Mouse (Mus musculus): ENCODE results near the gene Lgr5.

The Lgr5 gene

DNA sequence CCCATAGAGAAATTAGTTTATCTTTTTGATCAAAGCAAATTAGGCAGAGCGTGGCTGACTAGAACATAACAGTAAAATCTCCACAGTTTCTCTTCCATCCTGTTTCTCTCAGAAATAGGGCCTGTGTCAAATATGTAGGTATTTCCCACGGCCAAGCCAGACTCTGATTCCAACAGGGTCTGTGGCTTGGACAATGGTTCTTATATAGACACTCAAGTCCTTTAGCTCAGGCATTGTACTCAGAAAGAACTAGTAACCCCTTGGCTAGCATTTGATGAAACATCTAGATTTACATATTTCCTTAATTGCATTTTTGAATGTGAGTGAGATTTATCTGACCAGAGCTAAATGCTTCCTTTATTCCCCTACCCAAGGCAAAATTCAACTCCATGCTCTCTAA lies 17.0 kb downstream of the Lgr5 start:
- DNase-seq (ENCODE audit: low read depth, low spot score): no peak

DNA sequence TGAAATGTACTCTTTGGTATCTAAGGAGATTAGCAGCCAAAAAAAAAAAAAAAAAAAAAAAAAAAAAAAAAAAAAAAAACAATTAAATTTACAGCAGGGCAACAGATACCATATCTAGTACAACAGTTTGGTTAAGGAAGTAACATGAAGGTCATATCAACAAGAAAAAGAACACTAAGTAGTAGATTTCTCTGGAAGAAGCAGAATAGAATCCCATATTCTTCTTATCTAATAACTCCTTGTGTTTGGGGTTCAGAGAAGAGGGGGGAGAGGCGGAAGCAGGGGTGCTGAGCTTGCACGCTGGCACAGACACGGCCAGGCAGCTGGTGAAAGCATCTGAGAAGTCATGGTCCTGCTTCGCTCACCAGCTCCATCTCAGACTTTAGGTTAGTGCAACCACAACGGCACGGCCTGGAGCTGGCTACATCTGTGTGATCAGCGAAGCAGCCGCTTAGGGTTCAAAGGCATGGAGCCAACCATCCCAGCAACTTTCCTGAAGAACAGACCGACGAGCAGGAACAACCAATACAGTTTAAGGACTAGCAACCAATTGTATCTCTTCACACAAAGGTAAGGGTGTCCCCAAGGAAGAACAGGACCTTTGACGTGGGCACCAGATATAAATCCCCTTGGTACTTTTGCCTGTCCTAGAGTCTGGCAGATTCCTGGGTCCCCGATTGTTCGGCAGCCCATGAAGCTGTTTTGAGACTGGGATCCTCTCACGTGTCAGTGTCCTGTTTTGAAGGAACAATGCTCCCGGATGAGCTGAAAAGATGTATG lies 17.7 kb downstream of the Lgr5 start, which contains the start of gene A930009A15Rik:
Gene A930009A15Rik, plus strand, starts transcription at position 275 of the 780 bp plus-strand sequence.
- DNase-seq (ENCODE audit: low read depth, low spot score): no peak

DNA sequence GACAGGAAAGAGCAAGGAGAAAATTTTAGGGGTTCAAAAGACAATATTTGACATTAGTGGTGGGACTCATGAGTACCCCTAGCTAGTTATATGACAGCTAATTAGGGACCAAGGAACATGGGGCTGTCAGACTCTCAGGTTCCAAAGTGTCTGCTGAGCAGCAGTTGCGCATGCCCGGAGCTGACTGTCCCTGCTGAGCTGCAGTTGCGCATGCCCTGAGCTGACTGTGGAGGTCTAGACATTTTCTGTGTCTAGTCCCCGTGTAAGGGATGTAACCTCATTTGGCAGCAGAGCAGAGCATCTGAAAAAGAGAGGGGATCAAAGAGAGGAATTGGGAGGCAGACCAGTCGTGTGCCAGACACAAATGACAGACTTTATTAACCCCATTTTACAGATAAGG lies 23.6 kb downstream of the Lgr5 start:
- no peak for DNase-seq (ENCODE audit: low read depth, low spot score)

DNA sequence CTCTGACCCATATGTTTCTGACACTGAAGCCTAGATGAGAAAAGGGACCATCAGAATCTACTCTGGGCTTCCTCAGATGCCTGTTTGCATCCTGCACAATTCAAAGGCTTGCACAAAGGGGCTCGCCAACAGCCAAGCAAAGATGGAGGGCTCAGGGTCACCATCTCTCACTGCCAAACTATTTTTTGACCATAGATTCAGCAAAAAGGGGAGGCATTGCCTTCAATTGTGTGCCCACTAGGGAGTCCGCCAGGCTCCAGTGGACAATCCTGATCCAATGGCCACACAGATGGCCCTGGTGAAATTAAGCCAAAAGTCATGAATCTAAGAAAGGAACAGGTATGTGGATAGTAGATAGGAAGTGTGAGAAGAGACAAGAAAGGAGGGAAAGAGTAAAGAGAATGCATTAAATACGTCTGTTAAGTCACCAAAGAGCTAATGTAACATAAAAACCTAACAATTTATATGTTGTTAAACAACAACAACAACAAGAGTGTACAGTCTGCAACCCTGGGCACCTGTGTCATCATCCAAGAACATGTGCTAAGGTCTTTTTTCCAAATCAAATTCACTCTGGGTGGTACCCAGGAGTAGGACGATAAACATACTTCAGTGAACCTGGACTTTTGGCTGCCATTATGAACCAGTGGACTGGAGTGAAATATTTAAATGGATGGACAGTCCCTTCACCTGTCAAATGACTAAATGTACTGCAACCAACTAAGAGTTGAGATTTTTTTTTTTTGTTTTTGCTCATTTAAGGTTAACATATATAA lies 24.5 kb downstream of the Lgr5 start:
- DNase-seq (ENCODE audit: low read depth, low spot score): no peak

DNA sequence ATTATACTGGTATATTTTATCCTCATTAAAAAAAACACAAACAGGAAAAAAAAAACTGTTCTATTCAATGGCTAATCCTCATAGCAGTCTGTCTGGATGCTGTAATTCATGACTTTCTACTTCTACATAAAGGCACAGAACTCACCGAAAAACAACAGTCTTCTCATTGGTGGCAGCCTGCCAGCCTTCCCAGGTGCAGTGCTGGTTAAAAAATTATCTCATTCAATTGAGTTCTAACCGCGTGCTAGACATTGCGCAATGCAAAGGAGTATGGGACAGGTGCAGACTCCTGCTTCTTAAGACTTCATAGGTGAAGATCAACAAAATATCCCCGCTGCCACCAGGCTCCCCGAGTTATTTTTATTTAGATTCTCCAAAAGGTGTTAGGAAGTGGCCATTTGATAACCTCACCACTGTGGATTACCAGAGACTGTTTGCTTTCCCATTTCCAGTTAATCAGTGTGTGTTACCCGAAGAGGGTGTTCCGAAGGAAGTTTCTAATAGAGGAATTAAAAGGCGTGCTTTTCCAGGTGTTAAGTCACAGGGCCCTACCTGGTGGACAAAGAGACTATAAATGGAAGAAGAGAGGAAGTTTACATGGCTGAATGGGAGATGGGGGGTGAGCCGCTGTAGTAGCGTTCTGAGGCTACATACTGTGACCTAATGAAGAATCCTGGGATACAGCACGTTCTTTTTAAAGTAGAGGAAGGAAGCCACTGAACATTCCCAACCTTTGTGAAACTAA lies 26.3 kb downstream of the Lgr5 start:
- DNase-seq (ENCODE audit: low read depth, low spot score): no peak

DNA sequence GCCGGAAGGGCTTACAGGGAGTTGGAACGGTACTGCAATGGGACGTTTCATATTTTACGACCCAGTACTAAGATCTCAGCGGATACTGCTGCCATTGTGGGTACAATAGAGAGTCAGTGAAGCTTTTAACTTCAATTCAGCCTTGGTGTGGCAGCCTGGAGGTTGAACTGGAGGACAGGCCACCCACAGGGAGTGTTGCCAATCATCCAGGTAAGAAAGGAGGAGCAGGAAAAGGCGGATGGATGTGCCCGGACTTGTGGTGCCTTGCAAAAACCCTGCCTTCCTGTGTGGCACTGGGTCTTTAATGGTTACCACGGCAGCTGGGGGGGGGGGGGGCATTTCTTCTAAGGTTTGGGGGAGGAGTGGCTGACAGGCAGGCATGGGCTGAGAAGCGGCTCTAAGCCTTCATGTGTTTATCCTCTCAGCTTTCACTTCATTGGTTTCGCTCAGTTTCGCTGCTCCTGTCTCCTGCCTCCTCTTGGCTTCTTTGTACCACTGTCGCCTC lies 30.8 kb downstream of the Lgr5 start:
- no peak for DNase-seq (ENCODE audit: low read depth, low spot score)

DNA sequence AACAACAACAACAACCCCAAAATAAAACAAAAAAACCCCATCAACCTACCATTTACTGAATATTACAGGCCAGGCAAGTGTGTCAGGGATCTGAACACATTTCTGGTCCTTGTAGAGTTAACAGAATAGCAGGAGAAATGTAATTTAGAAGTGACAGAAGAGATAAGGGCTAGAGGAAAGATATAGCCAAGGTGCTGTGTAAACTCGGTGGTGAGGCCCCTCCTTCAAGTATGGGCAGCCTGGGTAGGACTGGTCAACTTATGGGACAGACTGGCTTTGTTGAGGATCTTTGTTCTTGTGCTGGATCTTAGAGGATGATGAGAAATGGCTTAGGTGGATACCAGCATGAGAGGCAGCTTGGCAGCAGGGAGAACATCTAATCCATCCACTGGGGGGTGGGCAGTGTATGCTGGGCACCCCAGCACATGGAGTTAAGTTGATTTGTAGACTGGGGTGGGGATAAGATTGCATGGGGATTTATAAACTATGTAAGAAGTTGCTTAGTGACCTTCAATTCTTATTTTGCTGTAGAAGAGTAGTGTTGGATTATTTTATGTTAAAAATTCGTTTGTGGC lies 32.3 kb downstream of the Lgr5 start:
- DNase-seq (ENCODE audit: low read depth, low spot score): no peak

DNA sequence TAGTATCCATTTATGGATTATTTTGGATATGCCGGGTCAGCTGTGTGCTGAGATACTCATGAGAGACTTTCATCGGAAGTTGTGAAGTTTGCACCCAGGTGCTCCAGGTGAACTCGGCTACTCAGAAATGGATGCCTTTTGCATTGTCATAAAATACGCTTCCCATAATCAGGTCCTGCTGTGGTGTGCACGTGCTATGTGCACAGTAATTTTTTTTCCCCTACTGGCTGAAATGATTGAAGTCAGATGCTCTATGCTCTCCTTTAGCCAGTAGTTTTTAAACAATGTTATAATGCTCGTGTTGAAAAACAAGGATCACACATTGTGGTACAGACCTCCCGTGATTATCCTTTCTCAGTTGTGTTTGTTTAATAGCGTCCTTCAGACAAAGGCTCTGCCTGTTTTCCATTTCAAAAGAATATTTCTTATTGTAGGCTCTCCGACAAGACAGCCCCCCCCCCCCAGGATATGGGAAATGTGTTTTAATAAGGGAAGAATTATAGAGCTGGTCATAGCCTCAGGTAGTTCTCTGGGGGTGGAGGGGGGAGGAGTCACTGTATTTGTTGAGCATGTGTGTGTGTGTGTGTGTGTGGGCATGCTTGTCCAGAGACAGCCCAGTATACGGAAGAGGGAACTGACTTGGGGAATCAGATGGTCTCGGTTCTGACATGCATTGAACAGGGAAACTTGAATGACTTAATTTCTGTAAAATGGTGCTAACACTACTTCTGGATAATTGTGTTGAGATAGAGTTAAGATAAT lies 34.0 kb downstream of the Lgr5 start:
- no peak for DNase-seq (ENCODE audit: low read depth, low spot score)

DNA sequence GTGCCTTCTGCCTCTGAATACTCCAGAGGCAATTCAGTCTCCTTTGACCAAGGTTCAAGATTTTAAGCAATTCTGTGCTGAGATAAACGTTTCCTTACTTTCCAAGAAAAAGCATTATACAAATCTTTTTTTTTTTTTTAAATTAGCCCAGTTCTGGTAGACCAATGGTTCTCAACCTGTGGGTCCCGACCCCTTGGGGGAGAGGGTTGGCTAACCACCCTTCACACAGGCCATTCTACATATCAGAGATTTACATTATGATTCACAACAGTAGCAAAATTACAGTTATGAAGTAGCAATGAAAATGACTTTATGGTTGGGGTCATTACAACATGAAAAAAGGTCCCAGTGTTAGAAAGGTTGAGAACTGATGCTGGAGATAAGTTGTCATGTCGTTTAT lies 36.5 kb downstream of the Lgr5 start:
- no peak for DNase-seq (ENCODE audit: low read depth, low spot score)

DNA sequence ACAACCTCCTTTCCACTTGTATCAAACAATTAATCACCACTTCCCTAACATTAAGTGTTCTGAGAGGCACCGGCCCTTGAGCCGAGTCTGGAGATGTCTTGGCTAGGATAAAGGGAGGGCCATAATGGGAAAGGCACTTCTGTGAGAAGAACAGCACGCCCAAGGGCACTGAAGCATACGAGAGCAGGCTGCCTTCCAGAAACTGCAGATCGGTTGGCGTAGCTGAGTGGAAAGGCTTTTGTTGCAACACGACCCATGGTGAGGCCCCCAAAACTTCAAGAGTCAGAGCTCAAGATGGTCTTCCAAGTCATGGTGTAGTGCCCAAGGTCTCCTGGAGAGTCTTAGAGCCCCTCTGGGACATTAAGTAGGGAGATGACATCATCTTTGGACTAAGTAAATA lies 37.3 kb downstream of the Lgr5 start:
- DNase-seq (ENCODE audit: low read depth, low spot score): no peak

DNA sequence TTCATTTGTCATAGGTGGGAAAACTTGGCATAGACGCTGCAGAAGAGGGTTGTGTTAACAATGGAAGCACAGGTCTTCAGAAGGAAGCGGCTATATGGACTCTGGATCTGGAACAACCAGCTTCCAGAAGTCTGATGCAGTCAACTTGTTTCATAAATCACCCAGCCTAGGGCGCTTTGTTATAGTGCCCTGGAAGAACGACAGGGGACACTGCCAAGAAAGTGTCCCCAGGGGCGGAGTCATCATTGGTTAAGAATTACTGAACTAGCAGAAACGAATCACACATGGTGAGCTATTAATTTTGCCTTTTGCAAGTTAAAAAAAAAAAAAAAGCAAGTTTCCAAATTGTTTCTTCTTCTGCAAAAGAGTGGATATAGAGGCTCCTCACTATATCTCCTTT lies 44.7 kb downstream of the Lgr5 start:
- no peak for DNase-seq (ENCODE audit: low read depth, low spot score)

DNA sequence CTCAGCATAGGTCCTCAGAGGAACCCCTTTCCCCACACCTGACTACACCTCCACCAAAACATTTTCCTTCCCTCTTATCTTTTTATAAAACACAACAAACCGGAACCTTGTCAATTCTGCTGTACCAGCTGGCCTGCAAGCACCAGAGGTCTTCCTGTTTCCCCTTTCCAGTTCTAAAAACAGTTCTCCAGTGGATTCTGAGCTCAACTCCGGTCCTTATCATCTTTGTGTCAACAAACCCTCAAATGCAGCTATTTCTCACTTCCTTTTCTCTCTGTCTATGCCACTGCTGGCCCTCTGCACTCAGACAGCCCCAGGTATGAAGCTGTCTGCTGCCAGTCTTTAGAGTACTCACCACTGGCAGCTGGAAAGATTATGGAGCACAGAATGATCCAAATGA lies 56.8 kb downstream of the Lgr5 start:
- DNase-seq (ENCODE audit: low read depth, low spot score): no peak

DNA sequence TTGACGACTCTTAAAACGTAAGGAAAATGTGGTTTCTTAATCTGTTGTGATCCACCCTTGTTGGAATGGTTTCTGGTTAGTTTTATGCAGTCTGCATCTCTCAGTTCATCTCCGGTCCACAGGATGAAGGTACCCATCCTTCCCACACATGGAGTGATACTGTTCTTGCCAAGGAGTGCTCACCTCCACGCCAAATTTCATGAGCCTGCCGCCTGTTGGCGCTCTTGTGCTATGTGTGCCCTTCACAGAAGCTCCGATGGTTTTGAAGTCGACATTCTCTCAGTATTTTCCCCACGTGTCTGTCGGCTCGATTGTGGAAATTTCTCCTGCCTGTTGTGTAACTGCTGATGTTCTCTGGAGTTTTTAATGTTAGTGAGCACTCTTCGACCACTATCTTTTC lies 57.8 kb downstream of the Lgr5 start:
- no peak for DNase-seq (ENCODE audit: low read depth, low spot score)

DNA sequence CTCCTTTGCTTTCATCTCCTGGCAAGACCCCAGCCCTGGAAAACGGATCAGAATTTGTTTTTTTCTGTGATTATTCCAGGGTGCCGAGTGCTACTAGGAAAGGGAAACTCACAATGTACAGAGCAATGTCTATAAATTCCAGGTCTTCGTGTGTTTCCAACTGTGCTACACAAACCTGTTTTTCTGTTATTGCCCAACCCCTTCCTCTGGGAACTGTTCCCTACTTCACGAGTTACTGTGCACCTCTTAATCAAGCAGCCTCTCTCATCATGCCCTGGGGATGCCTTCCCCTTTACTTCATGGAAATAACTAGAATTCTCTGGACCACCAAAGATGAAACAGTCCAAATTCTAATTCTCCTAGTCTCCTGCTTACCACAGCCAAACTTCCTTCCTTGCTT lies 58.7 kb downstream of the Lgr5 start:
- no peak for DNase-seq (ENCODE audit: low read depth, low spot score)

DNA sequence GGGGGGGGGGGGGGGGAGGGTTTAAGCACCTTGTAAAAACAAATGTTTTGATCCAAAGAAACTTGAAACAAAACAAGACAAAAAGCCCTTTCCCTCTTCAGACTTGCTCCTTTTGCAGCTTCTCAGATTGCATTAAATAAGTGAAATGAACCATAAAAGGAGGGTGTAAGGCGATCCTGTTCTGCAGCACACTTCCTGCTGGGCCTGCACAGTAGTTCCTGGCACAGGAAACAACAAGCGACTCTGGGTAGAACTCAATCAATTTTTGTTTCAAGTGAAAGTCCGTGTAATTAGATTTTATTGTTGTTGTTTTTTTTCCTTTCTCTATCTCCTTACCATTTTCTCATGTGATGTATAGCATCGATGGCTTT lies 66.5 kb downstream of the Lgr5 start:
- no peak for DNase-seq (ENCODE audit: low read depth, low spot score)

DNA sequence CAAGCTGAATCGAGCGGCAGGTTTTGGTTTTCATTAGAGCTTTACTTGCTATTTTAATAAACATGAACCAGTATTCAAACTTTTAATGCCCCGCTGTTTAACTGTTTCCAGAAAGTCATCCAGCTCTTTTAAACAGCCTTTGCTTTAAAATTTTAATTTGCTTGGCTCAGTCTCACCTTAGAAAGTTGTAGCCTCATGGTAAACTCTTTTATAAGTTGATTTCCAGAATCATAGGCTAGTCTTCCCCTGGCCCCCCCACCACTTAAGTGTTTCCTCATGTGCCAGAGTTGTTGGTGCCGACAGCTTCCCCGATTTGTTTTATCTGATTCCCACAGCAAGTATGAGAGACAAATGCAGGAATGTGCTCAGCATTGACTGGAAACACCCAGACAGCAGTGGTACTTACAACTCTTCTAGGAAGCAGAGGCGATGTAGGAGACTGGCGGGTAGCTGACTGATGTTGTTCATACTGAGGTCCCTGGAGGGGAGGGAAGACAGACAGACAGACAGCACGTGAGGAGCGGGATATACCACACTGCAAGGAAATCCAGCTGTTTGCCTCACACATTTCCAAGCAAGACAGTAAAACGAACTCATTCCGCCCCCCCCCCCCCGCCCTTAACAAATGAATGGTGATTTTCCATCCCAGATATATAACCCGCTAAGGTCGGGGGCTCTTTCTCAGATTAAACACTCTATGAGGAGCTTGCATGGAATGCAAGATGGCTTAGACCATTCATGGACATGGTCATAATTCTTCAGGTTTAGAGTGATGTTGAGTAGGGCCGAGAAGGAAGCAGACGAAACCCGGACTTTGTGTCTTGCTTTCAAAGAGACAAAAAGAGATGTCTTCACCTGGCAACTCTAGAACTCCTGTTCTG lies 67.1 kb downstream of the Lgr5 start:
- no peak for DNase-seq (ENCODE audit: low read depth, low spot score)

DNA sequence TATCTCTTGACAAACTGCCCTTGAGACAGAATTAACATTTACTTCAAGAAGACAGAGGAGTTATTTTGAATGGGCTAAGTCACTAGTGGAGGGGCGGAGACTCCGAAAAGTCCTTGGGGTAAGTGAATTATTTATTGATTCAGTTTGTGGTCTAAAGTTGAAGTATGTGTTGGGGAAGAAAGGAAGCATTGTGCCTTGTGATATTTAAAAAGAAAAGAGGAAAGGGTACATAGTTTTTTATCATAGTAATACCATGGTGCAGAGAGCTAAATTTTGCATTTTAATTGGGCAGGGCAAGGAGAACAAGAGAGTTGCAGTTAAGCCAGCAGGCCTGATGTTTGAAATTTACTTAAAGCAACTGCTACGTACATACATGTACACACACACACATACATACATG lies 68.7 kb downstream of the Lgr5 start:
- DNase-seq (ENCODE audit: low read depth, low spot score): no peak

DNA sequence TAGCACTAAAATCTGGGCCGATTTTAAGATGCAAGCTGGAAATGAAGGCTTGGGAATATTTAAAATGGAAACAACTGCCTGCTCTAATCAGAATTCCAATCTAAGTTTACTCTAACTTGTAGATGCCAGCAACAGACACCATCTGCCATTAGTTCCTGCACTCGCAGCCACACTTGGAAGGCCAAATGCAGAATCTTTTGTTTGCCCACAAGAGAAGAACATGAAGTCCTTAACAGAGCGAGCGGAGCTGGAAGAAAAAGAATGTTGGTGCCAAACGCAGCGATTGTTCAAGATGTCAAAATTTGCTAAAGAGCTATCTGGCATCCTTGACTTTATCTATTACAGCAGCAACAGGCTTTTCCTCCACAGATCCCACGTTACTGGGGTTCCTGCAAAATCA lies 72.1 kb downstream of the Lgr5 start:
- DNase-seq (ENCODE audit: low read depth, low spot score): no peak

DNA sequence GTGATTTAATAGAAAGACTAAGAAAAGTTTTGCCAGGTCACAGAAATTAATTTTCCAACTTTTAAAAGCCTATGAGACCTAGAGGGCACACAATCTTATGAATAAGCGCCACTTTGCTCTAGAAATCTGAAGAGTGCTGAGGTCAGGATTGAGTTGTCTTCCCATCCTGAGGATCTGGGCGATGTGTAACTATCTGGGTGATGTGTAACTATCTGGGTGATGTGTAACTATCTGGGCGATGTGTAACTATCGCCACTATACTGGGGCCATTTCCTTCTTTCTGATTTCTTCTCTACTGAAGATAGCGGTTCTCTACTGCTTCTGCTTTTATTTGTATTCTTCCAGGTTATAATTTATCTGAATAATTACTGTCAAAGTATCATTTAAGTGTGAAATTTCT lies 76.6 kb downstream of the Lgr5 start:
- no peak for DNase-seq (ENCODE audit: low read depth, low spot score)

DNA sequence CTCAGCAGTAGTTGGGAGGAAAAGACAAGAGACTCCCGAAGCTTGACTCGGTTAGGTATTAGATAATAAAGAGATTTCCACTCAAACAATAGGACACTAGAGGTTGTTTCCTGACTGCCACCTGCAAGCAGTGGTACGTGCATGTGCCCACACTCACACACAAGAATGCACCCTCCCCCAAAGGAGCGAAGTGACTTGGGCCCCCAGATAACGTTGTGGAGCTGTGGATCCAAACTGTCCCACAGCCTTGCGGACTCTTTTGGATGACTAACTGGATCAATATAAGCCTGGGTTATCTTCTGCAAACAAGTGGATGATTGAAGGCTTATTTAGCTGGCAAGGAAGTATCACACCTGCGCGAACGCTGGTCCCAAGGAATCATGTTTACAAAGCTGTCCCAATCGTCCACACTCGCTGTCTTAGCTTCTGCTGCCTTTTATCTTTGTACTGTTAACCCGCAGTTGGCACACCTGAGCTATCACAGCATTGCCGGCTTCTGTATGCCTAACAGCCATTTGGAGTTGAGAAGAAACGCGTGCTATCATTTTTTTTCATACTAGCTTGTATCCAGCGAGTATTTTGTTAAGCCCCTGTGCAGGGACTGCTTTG lies 81.8 kb downstream of the Lgr5 start:
- DNase-seq (ENCODE audit: low read depth, low spot score): no peak

Data from 3T3-L1 (cell line).